Mouse (Mus musculus) heart, adult 2 months (tissue): ENCODE results near the gene Pet100.

Source experiments
- CTCF ChIP-seq: fragments of 200-600 bp; IDR thresholded peaks from 2 replicates; pipeline ENCODE4 v1.8.1; 2022; ENCODE audit warnings: antibody characterized with exemption, mild to moderate bottlenecking, moderate library complexity
- EP300 ChIP-seq: fragments of 200-500 bp; IDR thresholded peaks from 2 replicates; pipeline ENCODE4 v1.6.1; 2011; ENCODE audit warnings: low read depth, low read length, control low read depth; ENCODE audit not compliant: insufficient read depth
- POLR2A ChIP-seq: fragments of 200-500 bp; IDR thresholded peaks from 2 replicates; pipeline ENCODE4 v1.6.1; 2011; ENCODE audit warnings: mild to moderate bottlenecking, low read depth, low read length, control low read depth; ENCODE audit not compliant: insufficient read depth

GRCm38 (mm10) chr8:3656725-3657381 lies 35.5 kb downstream of the Pet100 start:
- TF ChIP-seq CTCF (no peak), EP300 (no peak), POLR2A (no peak)
